Mouse (Mus musculus) kidney, adult 2 months (tissue): Measurements from ENCODE around the gene Rxrg.

Experiments
- CTCF ChIP-seq: fragments of 200-500 bp; conservative IDR thresholded peaks from 2 replicates; pipeline ENCODE4 v1.5.1; 2011; ENCODE audit warnings: low read depth, mild to moderate bottlenecking, control low read depth, low read length, moderate library complexity, mixed read lengths; ENCODE audit not compliant: insufficient read depth, insufficient read length
- POLR2A ChIP-seq: fragments of 200-500 bp; IDR thresholded peaks from one replicate; pipeline ENCODE4 v1.6.1; 2011; ENCODE audit warnings: low read depth, low read length, control low read depth

DNA sequence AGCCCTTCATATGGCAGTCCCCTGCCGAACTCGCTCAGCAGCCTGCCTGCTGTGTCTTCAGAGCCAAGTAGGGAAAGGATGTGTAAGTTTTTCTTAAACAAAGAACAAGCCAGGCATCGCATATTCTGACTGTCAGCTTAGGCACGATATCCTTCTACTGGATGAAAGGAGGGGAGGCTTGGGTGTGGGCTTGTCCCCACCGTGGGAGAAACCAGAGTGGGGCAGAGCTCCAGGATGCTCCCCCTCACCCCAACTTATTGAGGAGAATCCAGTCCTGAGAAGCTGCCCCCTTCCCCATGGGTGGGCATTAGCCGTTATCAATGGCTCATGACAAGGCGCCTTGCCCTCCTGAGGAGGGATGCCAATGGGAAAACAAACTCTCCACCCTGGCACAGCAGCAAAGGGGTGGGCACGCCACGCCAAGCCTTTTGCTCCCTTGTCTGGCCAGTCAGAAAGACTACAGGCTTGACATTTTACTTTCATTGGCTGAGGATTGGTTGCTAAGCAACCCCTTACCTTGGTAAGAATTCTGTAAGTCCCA is 10.1 kb downstream of the Rxrg start:
- TF ChIP-seq CTCF, result no peak
- TF ChIP-seq POLR2A, result no peak
